Mouse (Mus musculus) cerebellum, adult 2 months (tissue): ENCODE data around the gene Nckap5.

Experiments
- CTCF ChIP-seq: fragments of 200-500 bp; IDR thresholded peaks from 2 replicates; pipeline ENCODE4 v1.5.1; 2011; ENCODE audit warnings: low read depth, mild to moderate bottlenecking, control low read depth, low read length, moderate library complexity, borderline replicate concordance; ENCODE audit not compliant: insufficient read depth
- POLR2A ChIP-seq: fragments of 200-500 bp; IDR thresholded peaks from 2 replicates; pipeline ENCODE4 v1.6.1; 2011; ENCODE audit warnings: low read length, control low read depth, borderline replicate concordance; ENCODE audit not compliant: insufficient read depth

DNA sequence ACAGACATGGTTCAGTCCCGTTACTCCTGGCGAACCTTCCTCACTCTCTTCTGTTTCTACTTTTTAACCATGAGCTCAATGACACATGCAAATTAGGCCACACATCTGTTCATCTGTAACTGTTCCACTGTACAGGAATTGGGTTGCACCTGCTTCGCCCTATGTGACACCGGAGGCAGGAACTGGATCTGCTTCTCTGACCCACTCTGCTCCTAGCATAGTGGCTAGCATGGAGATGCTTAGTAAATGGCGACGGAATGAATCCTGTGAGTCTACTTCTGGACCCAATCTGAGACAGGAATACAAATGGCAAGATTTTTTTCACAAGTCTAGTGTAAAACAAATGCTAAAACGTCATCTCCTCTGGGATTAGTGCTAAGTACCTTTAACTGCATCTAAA lies 663.1 kb downstream of the Nckap5 start:
- TF ChIP-seq POLR2A (no peak), CTCF (no peak)
